ENCODE assay signal across 18 mouse cellular contexts in genomic region chrX:99876781-99877180, GRCm38 (mm10). TPM values are rescaled to one million over a fixed set of nuclear protein-coding genes. Genes with fewer than 3 reads are reported as not detected.
"Had no signal": no experiment of that assay in that cellular context is flagged by ENCODE, and none has a peak within 500 bp of the region (broad histone marks: within the 10 kb centered on the region; RNA-seq: fewer than 3 reads in every experiment).

No protein-coding gene starts in this region.

- H3K36me3 ChIP-seq: limb, embryonic 12.5 days; liver, embryonic 13.5 days; lung, embryonic 15.5 days; midbrain, embryonic 15.5 days; neural tube, embryonic 12.5 days had no signal

- DNase-seq: kidney, postnatal 14 days; liver; liver, embryonic 13.5 days; liver, postnatal 0 days; lung, postnatal 14 days; spleen, adult 18-20 months; thymus, adult 2 months; thymus, postnatal 25 days had no signal

- H3K27me3 ChIP-seq: lung, embryonic 15.5 days had no signal

- H3K4me3 ChIP-seq: left cerebral cortex, adult 2 months; limb, embryonic 12.5 days; liver, embryonic 13.5 days; lung, embryonic 15.5 days; megakaryocyte, embryonic 14.5 days; midbrain, embryonic 15.5 days; neural tube, embryonic 12.5 days had no signal

- H3K9me3 ChIP-seq: limb, embryonic 12.5 days; liver, embryonic 13.5 days; lung, embryonic 15.5 days; megakaryocyte, embryonic 14.5 days; midbrain, embryonic 15.5 days; neural tube, embryonic 12.5 days had no signal

- H3K4me2 ChIP-seq: limb, embryonic 12.5 days; liver, embryonic 13.5 days; lung, embryonic 15.5 days; midbrain, embryonic 11.5 days; midbrain, embryonic 15.5 days; neural tube, embryonic 12.5 days had no signal

- H3K4me1 ChIP-seq: limb, embryonic 12.5 days; liver, embryonic 13.5 days; megakaryocyte, embryonic 14.5 days; midbrain, embryonic 15.5 days; neural tube, embryonic 12.5 days had no signal

- H3K27ac ChIP-seq: left cerebral cortex, adult 2 months; limb, embryonic 12.5 days; liver, embryonic 13.5 days; lung, embryonic 15.5 days; macrophage; midbrain, embryonic 15.5 days; neural tube, embryonic 12.5 days had no signal

- H3K9ac ChIP-seq: limb, embryonic 12.5 days; liver, embryonic 13.5 days; liver, postnatal 0 days; lung, embryonic 15.5 days; midbrain, embryonic 15.5 days; neural tube, embryonic 12.5 days had no signal

- ATAC-seq: liver, postnatal 0 days; midbrain, embryonic 15.5 days had no signal

RNA-seq across cellular contexts. Expression of gene Tmem28, which starts 56.0 kb away (rescaled TPM):
- total RNA-seq: monocyte, adult 5-6 weeks; neutrophil, adult 5-6 weeks had no signal
- polyA plus RNA-seq: liver, embryonic 13.5 days; liver, postnatal 0 days; lung, embryonic 15.5 days; macrophage had no signal
